Mouse (Mus musculus) adrenal gland, postnatal 4 days (tissue): Measurements from ENCODE around the gene Sox2. TPM values are rescaled to one million over a fixed set of nuclear protein-coding genes. Genes with fewer than 3 reads are reported as not detected.

ENCODE experiments used
- DNase-seq, 2 experiments: peaks; one replicate each; pipeline ENCODE4 v3.0.0; 2021 to 2022; ENCODE audit warnings: low spot score in 2 of 2, mixed read lengths in 2 of 2
- total RNA-seq, 2 experiments: library from RNA; stranded (reverse); gene quantifications; 2 replicates each; pipeline ENCODE4 v1.2.3; 2021

Sox2 gene
- total RNA-seq, 2 experiments from 2014 or later, result 0.92 to 1.5 TPM

DNA sequence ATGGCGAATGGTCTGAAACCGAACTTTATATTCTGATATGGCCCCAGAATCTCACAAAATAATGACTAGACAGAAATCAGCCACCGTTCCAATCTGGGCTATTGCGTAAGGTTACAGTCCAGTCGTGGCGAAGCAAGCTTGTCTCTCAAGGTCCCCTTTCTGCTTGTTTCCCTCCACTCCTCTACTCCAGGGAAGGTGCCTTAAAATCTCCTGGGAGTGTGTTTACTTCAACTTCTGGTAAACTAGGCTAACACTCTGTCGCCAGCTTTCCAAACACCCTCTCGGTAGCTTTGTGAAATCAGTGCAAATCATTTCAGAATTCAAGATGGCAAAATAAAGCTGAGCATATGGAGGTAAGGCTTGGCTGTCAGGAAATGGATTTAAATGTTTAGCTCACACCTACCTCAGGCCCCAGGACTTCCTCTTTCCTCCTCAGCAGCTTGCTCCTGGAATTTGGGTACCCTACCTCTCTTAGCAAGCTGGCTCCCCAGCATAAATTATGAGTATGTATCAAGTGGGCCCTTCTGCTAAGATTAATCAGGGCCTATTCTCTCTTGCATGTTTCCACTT, 8.8 kb downstream of the Sox2 start:
- no peak for DNase-seq

DNA sequence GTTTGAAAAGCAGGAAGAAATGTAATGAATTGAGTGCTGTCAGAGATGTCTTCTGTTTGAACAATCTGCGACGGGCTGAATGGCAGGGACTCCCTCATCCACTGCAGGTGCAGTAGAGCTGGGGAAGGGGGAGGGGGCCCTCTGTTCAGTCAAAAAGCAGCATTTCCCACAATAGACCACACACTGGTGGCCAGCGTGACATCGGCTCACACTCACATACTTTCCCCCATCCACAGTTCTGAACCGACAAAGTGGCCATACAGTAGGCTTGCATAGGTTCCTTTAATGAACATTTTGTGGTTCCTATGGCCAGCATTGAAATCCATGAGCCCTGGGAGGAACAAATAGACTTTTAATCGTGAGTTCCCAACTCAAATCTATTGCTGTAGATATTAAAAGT, 9.7 kb downstream of the Sox2 start:
- DNase-seq, result no peak

GRCm38 (mm10) chr3:34660542-34661290, 10.5 kb downstream of the Sox2 start:
- no peak for DNase-seq

DNA sequence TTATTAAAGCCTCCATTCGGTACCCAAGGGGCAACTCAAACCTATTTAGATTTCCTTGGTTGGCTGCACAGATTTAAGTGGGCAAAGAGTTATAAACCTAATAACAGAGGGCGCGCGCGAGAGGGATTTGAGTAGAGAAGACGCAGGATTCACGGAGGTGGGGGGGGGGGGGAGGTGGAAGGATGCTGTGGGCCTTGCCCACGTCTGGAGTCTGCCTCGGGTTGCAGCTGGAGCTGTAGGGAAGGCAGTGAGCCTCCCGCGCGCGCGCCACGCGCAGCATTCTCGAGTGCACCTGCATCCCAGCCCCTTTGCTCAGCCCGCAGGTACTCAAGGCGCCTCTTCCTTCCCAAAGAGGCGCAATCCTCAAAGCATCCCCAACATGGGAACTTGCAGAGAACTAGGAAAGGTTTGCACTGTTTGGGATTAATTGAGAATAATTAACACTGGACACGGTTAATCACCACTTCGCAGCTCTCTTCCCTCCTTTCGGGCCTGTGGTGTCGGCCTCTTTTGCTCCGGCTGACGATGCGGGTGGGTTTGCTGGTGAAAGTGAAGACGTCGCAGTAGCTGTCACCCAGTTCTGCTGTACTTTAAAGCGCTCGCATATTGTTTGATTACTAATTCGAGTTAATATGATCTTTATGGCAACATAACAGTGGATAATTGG, 11.3 kb downstream of the Sox2 start:
- DNase-seq, result no peak

GRCm38 (mm10) chr3:34662008-34662711, 12.0 kb downstream of the Sox2 start:
- DNase-seq, result no peak

DNA sequence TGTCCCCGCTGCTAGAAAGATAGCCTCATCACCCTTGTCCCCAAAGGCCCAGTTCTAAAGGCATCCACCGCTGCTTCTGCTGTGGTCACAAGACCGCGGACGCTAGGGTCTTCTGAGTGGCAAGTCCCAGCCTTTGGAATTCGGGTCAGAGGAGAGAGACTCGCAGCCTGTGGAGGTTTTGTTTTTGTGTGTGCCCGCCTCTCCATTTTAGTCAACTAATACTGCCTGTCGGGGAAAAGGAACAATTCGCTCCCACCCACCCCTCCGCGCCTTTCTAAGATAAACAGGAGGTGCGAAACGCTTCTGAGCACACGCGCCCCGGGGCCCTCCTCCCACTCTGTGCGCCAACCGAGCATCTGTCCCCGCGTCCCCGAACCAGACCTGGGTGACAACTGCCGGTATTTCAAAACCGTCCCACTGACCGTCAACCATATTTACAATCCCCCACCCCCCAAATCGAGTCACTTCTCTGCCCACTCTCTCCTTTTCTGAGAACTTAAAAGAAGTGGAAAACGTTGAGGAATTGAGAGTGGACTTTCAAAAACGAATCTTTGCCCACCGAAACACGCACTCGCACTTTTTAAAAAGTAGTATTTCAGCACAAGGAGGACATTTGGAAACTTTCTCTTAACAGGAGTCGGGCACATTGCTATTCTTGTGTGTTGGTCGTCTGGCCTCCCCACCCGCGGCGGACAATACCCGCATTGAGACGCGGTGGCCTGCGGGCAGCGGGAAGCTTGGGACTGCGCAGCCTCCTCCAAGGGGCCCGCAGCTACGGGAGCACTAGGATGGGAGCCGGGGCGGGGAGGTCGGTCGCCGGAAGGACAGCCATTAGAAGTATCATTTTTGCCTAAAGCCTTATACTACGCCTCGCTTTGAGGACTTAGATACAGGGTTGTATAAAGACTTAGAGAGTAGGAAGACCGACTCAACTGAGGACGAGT, 12.8 kb downstream of the Sox2 start:
- no peak for DNase-seq

- no peak for DNase-seq
Observed at GRCm38 (mm10) chr3:34663701-34664635, 13.8 kb downstream of the Sox2 start.

- DNase-seq, result no peak
Observed at GRCm38 (mm10) chr3:34664636-34665531, 14.7 kb downstream of the Sox2 start.

DNA sequence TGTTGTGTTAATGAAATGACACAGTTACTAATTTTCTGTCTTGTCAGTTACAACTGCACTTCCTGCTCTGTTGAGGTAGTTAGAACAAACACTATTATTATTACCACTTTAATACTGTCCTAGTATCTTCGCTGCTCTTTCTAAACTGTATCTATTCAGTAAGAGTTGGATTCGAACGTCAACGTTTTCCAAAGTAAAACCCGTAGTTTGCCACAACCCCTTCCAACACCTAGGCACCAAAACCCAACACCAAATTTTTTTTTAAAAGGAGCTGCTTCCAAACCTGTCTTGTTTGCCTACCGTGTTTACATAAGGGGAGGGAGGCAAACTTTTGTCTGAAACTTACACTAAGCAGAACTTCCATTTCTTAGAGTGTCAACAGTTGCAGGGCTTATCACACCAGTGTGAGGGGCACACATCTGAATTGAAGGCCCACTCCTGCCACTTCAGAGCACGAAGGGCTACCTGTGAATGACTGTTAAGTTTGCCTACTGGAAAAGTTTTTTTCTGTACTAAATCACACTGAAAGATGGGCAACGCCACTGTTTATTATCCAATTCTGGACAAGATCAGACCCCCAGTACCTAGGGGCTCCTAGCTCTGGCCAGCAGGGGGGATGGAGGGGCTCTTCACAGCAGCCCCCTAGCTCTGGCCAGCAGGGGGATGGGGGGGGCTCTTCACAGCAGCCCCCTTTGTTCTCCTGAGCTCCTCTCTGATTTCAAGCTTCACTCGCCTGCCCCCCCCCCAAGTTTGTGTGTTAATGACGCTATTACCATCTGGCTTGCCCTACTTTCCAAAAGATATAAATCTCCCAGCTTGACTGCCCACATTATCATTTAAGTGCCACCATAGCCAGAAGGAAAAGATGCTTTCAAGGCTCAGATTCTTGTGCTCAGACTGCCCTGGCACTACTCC, 15.8 kb downstream of the Sox2 start:
- DNase-seq, result no peak

GRCm38 (mm10) chr3:34667180-34667579, 17.0 kb downstream of the Sox2 start:
- no peak for DNase-seq

GRCm38 (mm10) chr3:34667881-34668817, 17.9 kb downstream of the Sox2 start:
- no peak for DNase-seq

GRCm38 (mm10) chr3:34671024-34671660, 20.9 kb downstream of the Sox2 start:
- no peak for DNase-seq

GRCm38 (mm10) chr3:34678840-34679239, 28.6 kb downstream of the Sox2 start:
- no peak for DNase-seq

GRCm38 (mm10) chr3:34679439-34679838, 29.2 kb downstream of the Sox2 start:
- DNase-seq, result no peak

DNA sequence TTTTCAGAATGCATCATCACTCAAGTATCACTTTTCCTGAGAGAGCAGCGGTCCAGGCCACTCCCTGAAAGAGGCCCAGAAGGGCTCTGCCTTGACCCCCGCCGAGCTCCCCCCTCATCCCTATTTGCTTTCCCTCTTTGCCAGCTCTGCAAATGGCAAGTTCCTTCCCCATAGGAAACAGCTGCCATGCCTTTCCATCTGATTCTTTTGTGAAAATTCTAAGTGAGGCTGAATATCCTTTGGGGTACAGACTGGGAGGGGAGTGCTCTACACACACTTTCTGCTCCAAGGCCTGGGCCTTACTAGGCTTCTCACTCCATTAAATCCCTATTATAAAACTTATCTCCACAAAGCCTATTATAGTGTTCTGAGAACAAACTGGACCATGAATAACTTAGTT, 29.7 kb downstream of the Sox2 start:
- no peak for DNase-seq

- DNase-seq, result no peak
Observed at GRCm38 (mm10) chr3:34688072-34688471, 37.9 kb downstream of the Sox2 start.
